ENCODE assay signal across 9 mouse cellular contexts in the genomic region with DNA sequence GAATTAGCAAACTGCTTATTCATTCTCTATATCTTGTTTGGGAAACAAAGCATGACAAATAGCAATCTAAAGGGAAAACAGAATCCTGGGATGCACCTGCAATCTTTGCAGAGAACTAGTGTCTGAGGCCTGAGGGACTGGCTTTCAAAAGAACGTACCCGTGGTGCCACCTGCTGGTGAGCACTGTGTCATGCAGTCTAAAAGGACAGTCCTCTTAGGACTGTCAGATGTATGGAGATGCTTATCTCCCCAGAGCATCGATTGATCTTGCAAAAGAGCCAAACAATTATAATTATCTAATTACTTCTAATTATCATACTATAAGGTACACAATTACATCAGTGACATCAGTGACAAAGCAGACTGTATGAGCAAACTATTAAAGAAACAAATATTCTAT. TPM values are rescaled to one million over a fixed set of nuclear protein-coding genes. Genes with fewer than 3 reads are reported as not detected.
DNase-seq lines count a peak whose midpoint lies in the region; ATAC-seq and TF ChIP-seq lines count a peak whose summit lies in the region.
"Had no signal": no experiment of that assay in that cellular context is flagged by ENCODE, and none has a peak within 500 bp of the region (broad histone marks: within the 10 kb centered on the region; RNA-seq: fewer than 3 reads in every experiment).

No protein-coding gene starts in this region.

- H3K27me3 ChIP-seq in liver, embryonic 14.5 days (ENCODE audit: control insufficient read depth, insufficient read depth, low read length) = no peaks in the 10 kb centered on the region
- no peaks in the 10 kb centered on the region for H3K27me3 ChIP-seq in neural tube, embryonic 14.5 days (ENCODE audit: control insufficient read depth, insufficient read depth, low read length)
- H3K27me3 ChIP-seq: heart, embryonic 13.5 days had no signal

- no peak overlapping the region for H3K4me2 ChIP-seq in liver, embryonic 14.5 days (ENCODE audit: low read depth)
- H3K4me2 ChIP-seq in neural tube, embryonic 14.5 days (ENCODE audit: low read depth, low read length) = no peak overlapping the region
- H3K4me2 ChIP-seq: heart, embryonic 13.5 days had no signal

- ATAC-seq in liver, embryonic 14.5 days (ENCODE audit: insufficient read depth) = no peak
- ATAC-seq in neural tube, embryonic 14.5 days (ENCODE audit: low read depth) = peak; percentile 94

- H3K36me3 ChIP-seq in liver, embryonic 14.5 days (replicated peaks; ENCODE audit: control insufficient read depth, insufficient read depth, low read depth) = no peaks in the 10 kb centered on the region
- no peaks in the 10 kb centered on the region for H3K36me3 ChIP-seq in neural tube, embryonic 14.5 days (ENCODE audit: control insufficient read depth, insufficient read depth, low read length)
- H3K36me3 ChIP-seq: heart, embryonic 13.5 days had no signal

- intact Hi-C loops in gastrocnemius, postnatal 36 days (cut with DNase I) = loop anchor here (5.0 kb wide), 2 partner anchors 139 to 649 kb away; no protein-coding TSS in a partner anchor

- no peak overlapping the region for H3K27ac ChIP-seq in liver, embryonic 14.5 days
- no peak overlapping the region for H3K27ac ChIP-seq in neural tube, embryonic 14.5 days (ENCODE audit: low read depth, low read length)
- H3K27ac ChIP-seq: heart, embryonic 13.5 days had no signal

- 2% methylated on average over 3 of the region's 3 CpGs for WGBS in liver, embryonic 14.5 days (ENCODE audit: insufficient replicate concordance)
- WGBS in neural tube, embryonic 14.5 days = 14% methylated on average over 3 of the region's 3 CpGs

- peak; percentile 82 for DNase-seq in CD4-positive, CD25-positive, alpha-beta regulatory T cell, adult 2 months (ENCODE audit: low read depth, low spot score)
- DNase-seq in adrenal gland, adult 8-10 months = peak; percentile 21
- DNase-seq in embryo, embryonic 10.5 days (ENCODE audit: low spot score) = peak; percentile 84
- peak; percentile 35 to 51 for DNase-seq in gastrocnemius, postnatal 36 days
- DNase-seq in kidney, postnatal 10 days = peak; percentile 80
- DNase-seq in liver, embryonic 14.5 days (ENCODE audit: low read depth in 3 of 3, low spot score in 3 of 3) = peak; percentile 11 to 20 (median 14)
- peak; percentile 13 for DNase-seq in testis, postnatal 14 days (ENCODE audit: low spot score)

- H3K9me3 ChIP-seq in liver, embryonic 14.5 days (ENCODE audit: control insufficient read depth, low read length) = no peaks in the 10 kb centered on the region
- no peaks in the 10 kb centered on the region for H3K9me3 ChIP-seq in neural tube, embryonic 14.5 days (ENCODE audit: control insufficient read depth, low read length)
- H3K9me3 ChIP-seq: heart, embryonic 13.5 days had no signal

- no peak overlapping the region for H3K9ac ChIP-seq in liver, embryonic 14.5 days (replicated peaks)
- H3K9ac ChIP-seq in neural tube, embryonic 14.5 days (replicated peaks; ENCODE audit: low read depth, low read length) = no peak overlapping the region
- H3K9ac ChIP-seq: heart, embryonic 13.5 days had no signal

- H3K4me1 ChIP-seq in liver, embryonic 14.5 days (replicated peaks; ENCODE audit: control insufficient read depth in 2 of 2, insufficient read depth in 2 of 2, low read length in 1 of 2) = no peaks in the 10 kb centered on the region
- no peaks in the 10 kb centered on the region for H3K4me1 ChIP-seq in neural tube, embryonic 14.5 days (ENCODE audit: control insufficient read depth, insufficient read depth, low read length)
- H3K4me1 ChIP-seq: heart, embryonic 13.5 days had no signal

- TF ChIP-seq EP300 in liver, embryonic 14.5 days (IDR thresholded peaks at IDR 0.05; ENCODE audit: low read depth) = no peak

- peak; percentile 81 for TF ChIP-seq CTCF in liver, embryonic 14.5 days (IDR thresholded peaks at IDR 0.05; ENCODE audit: low read depth)

- no peak overlapping the region for H3K4me3 ChIP-seq in liver, embryonic 14.5 days (ENCODE audit: insufficient read depth in 1 of 2, low read depth in 2 of 2, low read length in 2 of 2)
- H3K4me3 ChIP-seq in neural tube, embryonic 14.5 days (ENCODE audit: low read depth, low read length) = no peak overlapping the region
- H3K4me3 ChIP-seq: heart, embryonic 13.5 days had no signal

RNA-seq across cellular contexts. Expression of a gene that starts 25.4 kb away (rescaled TPM):
- total RNA-seq in adrenal gland, adult 8-10 months (2022) = 1 to 10 TPM; 2.6 to 4.2 (median 3.5) TPM
- 10 to 100 TPM in 1 of 2 experiments, 1 to 10 TPM in 1; 9.3 to 10.2 TPM for total RNA-seq in gastrocnemius, postnatal 36 days (2021)
- 0.22 and 0.29 TPM in 2 replicates for polyA plus RNA-seq in liver, embryonic 14.5 days (2012; rRNA removed)
- 1.0 and 1.2 TPM in 2 replicates for polyA plus RNA-seq in liver, embryonic 14.5 days (2014; fragmentation: Nextera tagmentation; extraction: Ambion mirVana)
- 9.8 and 12.2 TPM in 2 replicates for polyA plus RNA-seq in neural tube, embryonic 14.5 days (2014; fragmentation: Nextera tagmentation; extraction: Ambion mirVana)

Comparison
In these comparisons a context has a peak if more than half of its experiments do, and no peak if none do; other contexts are left out.
1. DNase-seq: peak in every context shown above with its lines; median percentile 84 in embryo, embryonic 10.5 days; 82 in CD4-positive, CD25-positive, alpha-beta regulatory T cell, adult 2 months; 80 in kidney, postnatal 10 days; 43 in gastrocnemius, postnatal 36 days; 21 in adrenal gland, adult 8-10 months; 14 in liver, embryonic 14.5 days; 13 in testis, postnatal 14 days.